Mouse (Mus musculus) kidney, postnatal 0 days (tissue): ENCODE measurements at regions not wholly inside any gene's neighbourhood (a gene's known extent, or its start where the extent isn't known, plus 50 kb on each side); places are given as distances from the start of the nearest gene placed in this dataset.

Experiments
- ATAC-seq: fragments of 200-750 bp; cut with Nextera tagmentation; replicated peaks from 2 replicates; pipeline ENCODE4 v1.8.0; 2017; ENCODE audit warnings: low read depth, moderate number of reproducible peaks, moderate TSS enrichment, moderate library complexity; ENCODE audit not compliant: low FRiP score
- DNase-seq: peaks from one replicate; pipeline ENCODE4 v3.0.0-alpha.2; 2016; ENCODE audit warnings: low spot score
- H3K27ac ChIP-seq: fragments of 300-500 bp; sonication (generic); 2 replicates; pipeline ENCODE4 v1.5.1; 2014; ENCODE audit warnings: mild to moderate bottlenecking
- H3K27me3 ChIP-seq: fragments of 300-500 bp; sonication (generic); 2 replicates; pipeline ENCODE4 v1.6.1; 2014; ENCODE audit warnings: low read length, mixed read lengths; ENCODE audit not compliant: insufficient read depth
- H3K36me3 ChIP-seq: fragments of 300-500 bp; sonication (generic); 2 replicates; pipeline ENCODE4 v1.6.1; 2014; ENCODE audit warnings: low read length, mixed read lengths; ENCODE audit not compliant: insufficient read depth
- H3K4me1 ChIP-seq: fragments of 300-500 bp; sonication (generic); replicated peaks from 2 replicates; pipeline ENCODE4 v1.6.1; 2014; ENCODE audit warnings: antibody characterized with exemption, low read length, mixed read lengths; ENCODE audit not compliant: insufficient read depth
- H3K4me2 ChIP-seq: fragments of 300-500 bp; sonication (generic); 2 replicates; pipeline ENCODE4 v1.6.1; 2014; ENCODE audit warnings: mild to moderate bottlenecking, low read length, moderate library complexity, mixed read lengths
- H3K4me3 ChIP-seq: fragments of 300-500 bp; sonication (generic); replicated peaks from 2 replicates; pipeline ENCODE4 v1.5.1; 2014; ENCODE audit warnings: low read depth, low read length
- H3K9ac ChIP-seq: fragments of 300-500 bp; sonication (generic); 2 replicates; pipeline ENCODE4 v1.6.1; 2014; ENCODE audit warnings: low read depth, low read length
- H3K9me3 ChIP-seq: fragments of 300-500 bp; sonication (generic); replicated peaks from 2 replicates; pipeline ENCODE4 v1.6.1; 2016; ENCODE audit warnings: low read length, inconsistent platforms, mixed read lengths
- CTCF ChIP-seq: IDR thresholded peaks from 2 replicates; pipeline ENCODE4 v1.5.1; 2016; ENCODE audit warnings: antibody characterized with exemption, low read depth, mild to moderate bottlenecking, moderate library complexity
- whole genome bisulfite sequencing: fragments of 180-500 bp; shearing (Covaris S2); extraction: QIAGEN DNeasy Blood & Tissue Kit; methylation state at CpG from one replicate; pipeline ENCODE4 v1.1.7; 2014; 5-methylcytosine and 5-hydroxymethylcytosine counted together

GRCm38 (mm10) chr10:92284231-92284630 is 438.0 kb downstream of the Nedd1 start:
- Histone ChIP-seq H3K9me3 (no peaks in the 10 kb centered on the region), H3K9ac (no peak overlapping the region), H3K4me2 (no peak overlapping the region), H3K36me3 (no peaks in the 10 kb centered on the region), H3K4me3 (no peak overlapping the region), H3K4me1 (no peaks in the 10 kb centered on the region), H3K27ac (no peak overlapping the region), H3K27me3 (no peaks in the 10 kb centered on the region)
- no peak for TF ChIP-seq CTCF
- ATAC-seq = no peak
- WGBS = 24% methylated on average over 4 of the region's 4 CpGs
- DNase-seq = peak; percentile 37

GRCm38 (mm10) chr10:92277981-92278380 is 444.2 kb downstream of the Nedd1 start:
- H3K9ac ChIP-seq = no peak overlapping the region
- no peak for ATAC-seq
- no peak for TF ChIP-seq CTCF
- no peaks in the 10 kb centered on the region for H3K27me3 ChIP-seq
- H3K4me1 ChIP-seq = no peaks in the 10 kb centered on the region
- DNase-seq = no peak
- H3K4me2 ChIP-seq = no peak overlapping the region
- no peaks in the 10 kb centered on the region for H3K9me3 ChIP-seq
- WGBS = 24% methylated on average over 2 of the region's 2 CpGs
- H3K27ac ChIP-seq = no peak overlapping the region
- H3K36me3 ChIP-seq = no peaks in the 10 kb centered on the region
- no peak overlapping the region for H3K4me3 ChIP-seq

GRCm38 (mm10) chr10:92257815-92258214 is 464.4 kb downstream of the Nedd1 start:
- no peak overlapping the region for H3K4me3 ChIP-seq
- 52% methylated on average over 3 of the region's 3 CpGs for WGBS
- H3K4me2 ChIP-seq = no peak overlapping the region
- H3K27me3 ChIP-seq = no peaks in the 10 kb centered on the region
- no peaks in the 10 kb centered on the region for H3K4me1 ChIP-seq
- DNase-seq (peak; percentile 27), ATAC-seq (no peak)
- no peak overlapping the region for H3K9ac ChIP-seq
- H3K36me3 ChIP-seq = no peaks in the 10 kb centered on the region
- H3K27ac ChIP-seq = no peak overlapping the region
- no peak for TF ChIP-seq CTCF
- no peaks in the 10 kb centered on the region for H3K9me3 ChIP-seq

GRCm38 (mm10) chr10:92248648-92249047 is 473.6 kb downstream of the Nedd1 start:
- Histone ChIP-seq H3K9me3 (no peaks in the 10 kb centered on the region), H3K27me3 (no peaks in the 10 kb centered on the region), H3K4me1 (peaks cover 4% of the 10 kb centered on the region; the same call in 1 of the 2 replicates), H3K4me3 (no peak overlapping the region), H3K36me3 (no peaks in the 10 kb centered on the region), H3K4me2 (no peak overlapping the region), H3K27ac (no peak overlapping the region), H3K9ac (no peak overlapping the region)
- WGBS = 64% methylated on average over 3 of the region's 3 CpGs
- DNase-seq (no peak), ATAC-seq (no peak)
- TF ChIP-seq CTCF = no peak

- H3K27me3 ChIP-seq = no peaks in the 10 kb centered on the region
- no peaks in the 10 kb centered on the region for H3K36me3 ChIP-seq
- no peak overlapping the region for H3K4me3 ChIP-seq
- H3K9ac ChIP-seq = no peak overlapping the region
- WGBS = 63% methylated on average over 5 of the region's 5 CpGs
- peaks cover 7% of the 10 kb centered on the region; the same call in 1 of the 2 replicates for H3K4me1 ChIP-seq
- no peaks in the 10 kb centered on the region for H3K9me3 ChIP-seq
- DNase-seq = no peak
- H3K27ac ChIP-seq = no peak overlapping the region
- TF ChIP-seq CTCF = no peak
- no peak overlapping the region for H3K4me2 ChIP-seq
- ATAC-seq = no peak
These were observed 474.8 kb downstream of the Nedd1 start for GRCm38 (mm10) chr10:92247449-92247805.

- no peaks in the 10 kb centered on the region for H3K9me3 ChIP-seq
- WGBS = 23% methylated on average over 7 of the region's 7 CpGs
- H3K9ac ChIP-seq = no peak overlapping the region
- DNase-seq = peak; percentile 7
- H3K27ac ChIP-seq = no peak overlapping the region
- no peak for ATAC-seq
- H3K4me3 ChIP-seq = no peak overlapping the region
- H3K4me1 ChIP-seq = peaks cover 7% of the 10 kb centered on the region; the same call in 1 of the 2 replicates
- no peaks in the 10 kb centered on the region for H3K27me3 ChIP-seq
- TF ChIP-seq CTCF = no peak
- no peak overlapping the region for H3K4me2 ChIP-seq
- H3K36me3 ChIP-seq = no peaks in the 10 kb centered on the region
These were observed 475.3 kb downstream of the Nedd1 start for GRCm38 (mm10) chr10:92246785-92247448.
